24 mouse cellular contexts compared by ENCODE assay signal in the genomic region with DNA sequence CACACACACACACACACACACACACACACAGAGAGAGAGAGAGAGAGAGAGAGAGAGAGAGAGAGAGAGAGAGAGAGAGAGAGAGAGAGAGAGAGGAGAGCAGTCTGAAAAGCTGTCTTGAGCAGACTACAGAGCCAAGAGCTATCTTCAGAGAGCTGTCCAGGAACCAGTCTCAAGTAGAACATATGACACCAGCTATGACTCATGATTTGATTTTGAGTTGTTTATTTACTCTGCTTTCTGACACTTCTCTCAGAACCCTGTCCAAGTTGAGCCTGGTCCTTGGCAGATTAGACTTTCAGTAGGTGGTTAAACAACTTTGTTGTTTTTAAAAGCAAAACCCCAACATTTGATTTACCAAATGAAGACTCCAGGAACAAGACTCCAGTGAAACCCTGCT.
DNase-seq lines count a peak whose midpoint lies in the region; ATAC-seq and TF ChIP-seq lines count a peak whose summit lies in the region.
"Had no signal": no experiment of that assay in that cellular context is flagged by ENCODE, and none has a peak within 500 bp of the region (broad histone marks: within the 10 kb centered on the region; RNA-seq: fewer than 3 reads in every experiment).

No protein-coding gene starts in this region.

- no peaks in the 10 kb centered on the region for H3K27me3 ChIP-seq in lung, embryonic 15.5 days
- H3K27me3 ChIP-seq: CH12.LX; embryonic facial prominence, embryonic 15.5 days; hindbrain, embryonic 13.5 days had no signal

- H3K4me1 ChIP-seq in lung, embryonic 15.5 days, result no peaks in the 10 kb centered on the region
- H3K4me1 ChIP-seq in lung, adult 2 months (ENCODE audit: control insufficient read depth, insufficient read depth, low read length), result no peaks in the 10 kb centered on the region
- H3K4me1 ChIP-seq: embryonic facial prominence, embryonic 15.5 days; forebrain, embryonic 10.5 days; heart, embryonic 10.5 days; hindbrain, embryonic 13.5 days had no signal

- H3K36me3 ChIP-seq in lung, embryonic 15.5 days, result no peaks in the 10 kb centered on the region
- H3K36me3 ChIP-seq: embryonic facial prominence, embryonic 15.5 days; forebrain, embryonic 10.5 days; heart, embryonic 10.5 days; hindbrain, embryonic 13.5 days had no signal

- H3K4me3 ChIP-seq in lung, embryonic 15.5 days, result no peak overlapping the region
- H3K4me3 ChIP-seq in lung, adult 2 months (replicated peaks; ENCODE audit: extremely low read depth, low read depth, low read length), result no peak overlapping the region
- H3K4me3 ChIP-seq: embryonic facial prominence, embryonic 15.5 days; erythroblast, embryonic 14.5 days; forebrain, embryonic 10.5 days; heart, embryonic 10.5 days; hindbrain, embryonic 13.5 days had no signal

- H3K27ac ChIP-seq in lung, embryonic 15.5 days, result no peak overlapping the region
- H3K27ac ChIP-seq: embryonic facial prominence, embryonic 15.5 days; forebrain, embryonic 10.5 days; heart, embryonic 10.5 days; hindbrain, embryonic 13.5 days; hindbrain, postnatal 0 days had no signal

- H3K9ac ChIP-seq in lung, embryonic 15.5 days, result no peak overlapping the region
- H3K9ac ChIP-seq: embryonic facial prominence, embryonic 15.5 days; hindbrain, embryonic 13.5 days had no signal

- peak; percentile 0 for DNase-seq in adrenal gland, adult 8-10 months
- DNase-seq in adrenal gland, postnatal 4 days (ENCODE audit: low spot score in 2 of 2), result no peak
- no peak for DNase-seq in lung, adult 2 months
- DNase-seq in MN1 (ENCODE audit: low spot score), result peak; percentile 7
- peak; percentile 37 for DNase-seq in lung, postnatal 10 days
- DNase-seq in gastrocnemius, adult 18-20 months (ENCODE audit: low spot score), result no peak
- no peak for DNase-seq in cerebellum, adult 18-20 months
- DNase-seq: adrenal gland, postnatal 10 days; cerebellum, adult 11-12 months; cerebellum, adult 9-11 months; cerebellum, postnatal 36 days; gastrocnemius, postnatal 10 days; heart, adult 18-20 months; heart, postnatal 10 days; heart, postnatal 4 days had no signal

- no peak for TF ChIP-seq CTCF in lung, adult 2 months (IDR thresholded peaks at IDR 0.05; ENCODE audit: insufficient read depth, low read length)

- H3K4me2 ChIP-seq in lung, embryonic 15.5 days, result no peak overlapping the region
- H3K4me2 ChIP-seq: embryonic facial prominence, embryonic 15.5 days; hindbrain, embryonic 13.5 days had no signal

- ATAC-seq in lung, embryonic 15.5 days (ENCODE audit: borderline replicate concordance, extremely low read depth, low FRiP score, low TSS enrichment), result 0 out of 2 replicates have a peak, but pooled peaks have one; percentile 55
- ATAC-seq: forebrain, embryonic 14.5 days; hindbrain, postnatal 0 days had no signal

- TF ChIP-seq POLR2A in lung, adult 2 months (IDR thresholded peaks at IDR 0.05; ENCODE audit: borderline replicate concordance, extremely low read depth, low read depth, low read length), result no peak

- no peaks in the 10 kb centered on the region for H3K9me3 ChIP-seq in lung, embryonic 15.5 days
- H3K9me3 ChIP-seq: embryonic facial prominence, embryonic 15.5 days; forebrain, embryonic 10.5 days; heart, embryonic 10.5 days; hindbrain, embryonic 13.5 days had no signal

Comparison
In these comparisons a context has a peak if more than half of its experiments do, and no peak if none do; other contexts are left out.
1. DNase-seq: peak in adrenal gland, adult 8-10 months (single experiment), MN1 (single experiment) and lung, postnatal 10 days (single experiment); none in adrenal gland, postnatal 4 days (0 of 2), lung, adult 2 months (single experiment), gastrocnemius, adult 18-20 months (single experiment) and cerebellum, adult 18-20 months (0 of 2).